In the genomic region with DNA sequence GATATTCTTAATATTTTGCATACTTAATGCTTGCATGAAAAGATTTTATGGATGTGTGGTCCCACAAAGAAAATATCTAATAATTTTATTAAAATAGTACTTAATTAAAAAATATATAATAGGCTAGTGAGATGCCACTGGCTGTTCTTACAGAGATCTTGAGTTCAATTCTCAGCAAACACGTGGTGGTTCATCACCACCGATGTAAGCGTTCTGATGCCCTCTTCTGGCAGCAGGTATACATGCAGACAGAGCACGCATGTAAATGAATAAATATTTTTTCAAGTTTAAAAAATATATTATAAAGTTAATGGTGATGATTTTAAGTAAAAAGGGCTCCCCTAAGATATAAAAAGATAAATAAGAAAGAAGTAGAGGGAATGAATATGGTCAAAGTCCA, we compare ENCODE assay signal across 21 mouse cellular contexts. TPM values are rescaled to one million over a fixed set of nuclear protein-coding genes. Genes with fewer than 3 reads are reported as not detected.
DNase-seq lines count a peak whose midpoint lies in the region; ATAC-seq and TF ChIP-seq lines count a peak whose summit lies in the region.
"Not testable (repeated sequence)": the region's sequence is repeated elsewhere in the genome, so short reads cannot be mapped to it uniquely, and the experiment has no call there.
"Had no signal": no experiment of that assay in that cellular context is flagged by ENCODE, and none has a peak within 500 bp of the region (broad histone marks: within the 10 kb centered on the region; RNA-seq: fewer than 3 reads in every experiment).

No protein-coding gene starts in this region.

- not testable (repeated sequence) for H3K9ac ChIP-seq in intestine, postnatal 0 days (ENCODE audit: low read depth, low read length)

- H3K27ac ChIP-seq in intestine, postnatal 0 days (ENCODE audit: low read depth, low read length); left cerebral cortex, adult 2 months: not testable (repeated sequence)

- intact Hi-C loops in left cerebral cortex, adult 2 months (cut with DNase I) = not testable (repeated sequence)

- H3K4me1 ChIP-seq in E14TG2a.4 (replicated peaks; ENCODE audit: low read depth, low read length); intestine, postnatal 0 days (replicated peaks; ENCODE audit: control insufficient read depth, insufficient read depth, low read length): not testable (repeated sequence)

- WGBS in intestine, postnatal 0 days = 55% methylated on average over 4 of the region's 4 CpGs

- not testable (repeated sequence) for H3K4me3 ChIP-seq in E14TG2a.4 (replicated peaks; ENCODE audit: low read length); intestine, postnatal 0 days (ENCODE audit: low read depth, low read length); left cerebral cortex, adult 2 months

- DNase-seq in adrenal gland, postnatal 10 days = peak; percentile 11
- peak; percentile 1 for DNase-seq in embryo, embryonic 10.5 days (ENCODE audit: low spot score)
- not testable (repeated sequence) for DNase-seq in left cerebral cortex, adult 2 months (ENCODE audit: extremely low spot score in 1 of 2, low spot score in 2 of 2)
- DNase-seq in splenic B cell, adult 2 months (ENCODE audit: low read depth, low spot score) = peak; percentile 25

- not testable (repeated sequence) for H3K9me3 ChIP-seq in E14TG2a.4 (ENCODE audit: low read length); intestine, postnatal 0 days (ENCODE audit: control insufficient read depth)

- H3K27me3 ChIP-seq in E14TG2a.4 (ENCODE audit: insufficient read depth, low read length); intestine, postnatal 0 days (replicated peaks; ENCODE audit: control insufficient read depth, insufficient read depth, low read length); splenic B cell, adult 2 months (ENCODE audit: control insufficient read depth, insufficient read depth, low read length, poor library complexity, severe bottlenecking): not testable (repeated sequence)

- ATAC-seq in intestine, postnatal 0 days = not testable (repeated sequence)
- peak; percentile 52; the same call in 1 of the 2 replicates for ATAC-seq in megakaryocyte progenitor cell, adult 5-6 weeks (replicated peaks; ENCODE audit: poor library complexity)

- not testable (repeated sequence) for H3K4me2 ChIP-seq in intestine, postnatal 0 days (replicated peaks; ENCODE audit: low read depth)

- not testable (repeated sequence) for H3K36me3 ChIP-seq in E14TG2a.4 (ENCODE audit: insufficient read depth, low read length); intestine, postnatal 0 days (ENCODE audit: control insufficient read depth, insufficient read depth); splenic B cell, adult 2 months (ENCODE audit: control insufficient read depth, insufficient read depth, low read length, poor library complexity, severe bottlenecking)

- TF ChIP-seq CTCF in E14TG2a.4 (conservative IDR thresholded peaks at IDR 0.05; ENCODE audit: low read length) = peak; percentile 17; the same call in 1 of the 2 replicates
- TF ChIP-seq CTCF in intestine, postnatal 0 days (IDR thresholded peaks at IDR 0.05; ENCODE audit: low read depth) = 0 out of 2 replicates have a peak, but pooled peaks have one; percentile 15
- TF ChIP-seq CTCF in left cerebral cortex, adult 2 months (IDR thresholded peaks at IDR 0.05) = peak; percentile 45

RNA-seq across cellular contexts. Expression of a gene that starts 41.8 kb away (rescaled TPM):
- total RNA-seq in adrenal gland, postnatal 10 days (2021) = not detected
- not detected in 2 replicates for polyA plus RNA-seq in intestine, postnatal 0 days (2015; fragmentation: Nextera tagmentation; extraction: Ambion mirVana)
- not detected for total RNA-seq in left cerebral cortex, adult 2 months (2021)
- not detected in 2 replicates for total RNA-seq in megakaryocyte progenitor cell, adult 5-6 weeks (2015)
- not detected in 2 replicates for total RNA-seq in megakaryocyte progenitor cell, adult 5-6 weeks (2017)
- total RNA-seq: granulocyte monocyte progenitor cell, adult 5-6 weeks; layer of hippocampus, postnatal 25 days had no signal
- polyA plus RNA-seq: brain, embryonic 14.5 days; cerebellum, adult 2 months; forebrain, embryonic 13.5 days; G1E; heart, embryonic 14.5 days; hindbrain, embryonic 10.5 days; intestine, embryonic 14.5 days; limb, embryonic 10.5 days; liver, embryonic 13.5 days; midbrain, embryonic 12.5 days; myocyte; urinary bladder, adult 2 months had no signal

RNA-seq across cellular contexts. Expression of a gene that starts 59.8 kb away (rescaled TPM):
- total RNA-seq in adrenal gland, postnatal 10 days (2021) = 100 to 1,000 TPM; 100 to 114 TPM
- polyA plus RNA-seq in intestine, postnatal 0 days (2015; fragmentation: Nextera tagmentation; extraction: Ambion mirVana) = 92.8 and 99.3 TPM in 2 replicates
- total RNA-seq in left cerebral cortex, adult 2 months (2021) = 100 to 1,000 TPM; 149 to 160 TPM
- total RNA-seq in megakaryocyte progenitor cell, adult 5-6 weeks (2015) = 45.9 and 46.8 TPM in 2 replicates
- 107 and 120 TPM in 2 replicates for total RNA-seq in megakaryocyte progenitor cell, adult 5-6 weeks (2017)
